Mouse (Mus musculus): ENCODE measurements around the gene Erc1.

GRCm38 (mm10) chr6:119562558-119562957 lies 285.4 kb downstream of the Erc1 start:
- TF ChIP-seq CTCF (IDR thresholded peaks at IDR 0.05; ENCODE audit: low read depth) = no peak
- TF ChIP-seq EP300 (IDR thresholded peaks at IDR 0.05; ENCODE audit: low read depth) = no peak

Measured in liver, embryonic 14.5 days (tissue).